Mouse (Mus musculus): ENCODE measurements around the gene Xylt1. TPM values are rescaled to one million over a fixed set of nuclear protein-coding genes. Genes with fewer than 3 reads are reported as not detected.

Xylt1 gene
- polyA plus RNA-seq, 1 experiment: 1.2 TPM

DNA sequence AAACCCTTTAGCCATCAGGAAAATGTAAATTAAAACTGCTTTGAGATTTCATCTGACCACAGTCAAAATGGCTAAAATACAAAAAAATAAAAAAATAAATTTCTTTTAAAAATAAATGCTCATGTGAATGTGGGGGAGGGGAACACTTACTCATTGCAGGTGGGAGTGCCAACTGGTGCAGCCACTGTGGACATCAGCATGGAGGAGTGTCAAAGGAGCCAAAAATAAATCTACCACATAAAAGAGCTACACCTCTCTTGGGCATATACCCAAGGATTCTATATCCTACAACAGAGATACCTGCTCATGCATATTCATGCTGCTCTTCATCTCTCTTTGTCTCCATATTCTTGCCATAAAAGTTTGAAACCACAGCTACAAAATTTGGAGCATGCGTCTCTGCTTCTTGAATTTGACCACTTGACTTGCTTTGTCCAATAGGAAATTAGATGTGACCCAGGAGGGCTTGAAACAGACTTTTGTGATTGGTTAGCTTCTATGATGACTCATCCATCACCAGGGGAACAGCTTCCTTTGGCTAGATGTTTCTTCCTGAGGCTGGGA lies 317.9 kb downstream of the Xylt1 start:
- DNase-seq (ENCODE audit: low read depth): no peak

DNA sequence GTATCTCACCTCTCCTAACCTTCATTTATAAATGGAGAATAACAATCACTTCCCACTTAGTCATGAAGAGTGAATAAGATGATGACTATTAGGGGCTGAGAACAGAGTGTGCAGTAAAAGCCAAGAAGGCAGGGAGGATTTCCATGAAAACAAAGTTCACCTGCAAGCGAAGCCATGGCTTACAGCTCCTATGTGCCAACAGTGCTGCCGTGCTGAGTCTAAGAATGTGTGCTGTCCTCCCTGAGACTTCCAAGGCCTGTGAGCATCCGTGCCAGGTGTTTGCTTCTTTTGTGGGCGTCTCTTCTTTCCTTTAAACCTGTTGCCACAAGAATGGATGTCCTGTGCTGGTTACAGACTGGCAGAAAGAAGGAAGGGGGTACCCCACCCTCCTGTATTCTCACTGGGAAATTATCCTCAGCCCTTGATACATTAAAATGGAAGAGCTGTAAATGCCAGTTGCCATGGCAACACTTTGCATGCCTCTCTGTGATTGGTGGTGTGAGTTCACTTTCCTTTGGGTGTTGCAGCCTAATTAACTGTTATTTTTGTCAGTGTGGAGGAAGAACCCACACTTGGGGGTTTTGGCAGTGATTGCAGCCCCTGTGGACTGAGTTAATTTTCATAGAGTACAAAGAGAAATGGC lies 318.7 kb downstream of the Xylt1 start:
- no peak for DNase-seq (ENCODE audit: low read depth)

DNA sequence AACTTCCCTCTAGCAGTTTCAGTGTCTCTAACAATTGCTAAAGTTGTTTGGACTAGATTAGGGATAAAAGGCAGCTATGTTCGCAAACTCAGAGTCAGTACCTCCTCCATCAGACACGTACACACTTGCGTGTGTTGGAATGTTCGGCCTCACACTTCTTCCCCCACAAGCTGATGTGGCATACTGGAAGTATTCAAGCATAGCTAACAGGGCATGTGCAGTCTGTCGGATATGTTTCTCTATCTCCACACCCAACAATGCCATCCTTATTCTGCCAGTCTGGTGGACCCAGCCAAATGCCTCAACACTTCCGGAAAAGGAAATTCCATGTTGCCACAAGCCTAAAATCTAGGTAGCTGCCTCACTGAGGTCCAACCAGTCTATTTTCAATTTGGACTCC lies 319.3 kb downstream of the Xylt1 start:
- no peak for DNase-seq (ENCODE audit: low read depth)

- DNase-seq (ENCODE audit: low read depth): no peak
Measured at GRCm38 (mm10) chr7:117709901-117710607, 329.3 kb downstream of the Xylt1 start.

GRCm38 (mm10) chr7:117716876-117717408 lies 336.2 kb downstream of the Xylt1 start:
- no peak for DNase-seq (ENCODE audit: low read depth)

GRCm38 (mm10) chr7:117720426-117720825 lies 339.6 kb downstream of the Xylt1 start:
- no peak for DNase-seq (ENCODE audit: low read depth)

All from gonadal fat pad, adult 2 months (tissue).